Mouse (Mus musculus) liver, embryonic 13.5 days (tissue): ENCODE results near the gene Gbp9. TPM values are rescaled to one million over a fixed set of nuclear protein-coding genes. Genes with fewer than 3 reads are reported as not detected.
"Not testable (repeated sequence)": the region's sequence is repeated elsewhere in the genome, so short reads cannot be mapped to it uniquely, and the experiment has no call there.

ENCODE experiments used
- ATAC-seq: fragments of 200-750 bp; cut with Nextera tagmentation; 2 replicates; pipeline ENCODE4 v1.8.0; 2017; ENCODE audit warnings: low read depth, mild to moderate bottlenecking, moderate number of reproducible peaks, moderate library complexity
- DNase-seq: peaks from one replicate; pipeline ENCODE4 v3.0.0; 2022
- H3K27ac ChIP-seq: fragments of 300-500 bp; sonication (generic); 2 replicates; pipeline ENCODE4 v1.5.1; 2015; ENCODE audit warnings: moderate library complexity, mild to moderate bottlenecking, inconsistent platforms
- H3K27me3 ChIP-seq: fragments of 300-500 bp; sonication (generic); 2 replicates; pipeline ENCODE4 v1.6.1; 2015; ENCODE audit warnings: mild to moderate bottlenecking, inconsistent platforms
- H3K36me3 ChIP-seq: fragments of 300-500 bp; sonication (generic); 2 replicates; pipeline ENCODE4 v1.6.1; 2015; ENCODE audit warnings: mild to moderate bottlenecking, inconsistent platforms
- H3K4me1 ChIP-seq: fragments of 300-500 bp; sonication (generic); replicated peaks from 2 replicates; pipeline ENCODE4 v1.6.1; 2015; ENCODE audit warnings: inconsistent platforms
- H3K4me2 ChIP-seq: fragments of 300-500 bp; sonication (generic); 2 replicates; pipeline ENCODE4 v1.6.1; 2015; ENCODE audit warnings: inconsistent platforms, mild to moderate bottlenecking, moderate library complexity
- H3K4me3 ChIP-seq: fragments of 300-500 bp; sonication (generic); replicated peaks from 2 replicates; pipeline ENCODE4 v1.5.1; 2015; ENCODE audit warnings: mild to moderate bottlenecking, inconsistent platforms
- H3K9ac ChIP-seq: fragments of 300-500 bp; sonication (generic); 2 replicates; pipeline ENCODE4 v1.6.1; 2015; ENCODE audit warnings: mild to moderate bottlenecking, inconsistent platforms
- H3K9me3 ChIP-seq: fragments of 300-500 bp; sonication (generic); replicated peaks from 2 replicates; pipeline ENCODE4 v1.6.1; 2016; ENCODE audit warnings: inconsistent platforms
- WGBS: fragments of 180-500 bp; shearing (Covaris S2); methylation state at CpG from one replicate; pipeline ENCODE4 v1.1.7; 2015; ENCODE audit not compliant: insufficient replicate concordance; 5-methylcytosine and 5-hydroxymethylcytosine counted together
- polyA plus RNA-seq: library from polyadenylated mRNA; unstranded; fragments of >200 nt; fragmentation: Nextera tagmentation; extraction: Ambion mirVana; gene quantifications from 2 replicates; pipeline ENCODE4 v1.2.1, GENCODE M21; 2015

Gbp9 gene
- 0.98 and 1.1 TPM in 2 replicates for polyA plus RNA-seq

- not testable (repeated sequence) for H3K9me3 ChIP-seq, ATAC-seq, H3K4me1 ChIP-seq, H3K27me3 ChIP-seq, H3K4me3 ChIP-seq, H3K27ac ChIP-seq, H3K9ac ChIP-seq, H3K4me2 ChIP-seq, H3K36me3 ChIP-seq, DNase-seq
- WGBS: 14% methylated on average over 2 of the region's 2 CpGs
Observed at GRCm38 (mm10) chr5:105139409-105140088, at the start of gene Gbp9, which contains the start of the genes Gbp8 and Gbp4. TSS of gene Gbp9 (minus strand) at chr5:105139539. TSS of gene Gbp8 (minus strand) at chr5:105139540. TSS of gene Gbp4 (minus strand) at chr5:105139586.

- no peak for DNase-seq
- Histone ChIP-seq H3K4me3 (no peak overlapping the region), H3K9ac (no peak overlapping the region), H3K36me3 (no peaks in the 10 kb centered on the region), H3K4me1 (no peaks in the 10 kb centered on the region), H3K27me3 (no peaks in the 10 kb centered on the region), H3K9me3 (no peaks in the 10 kb centered on the region), H3K27ac (no peak overlapping the region), H3K4me2 (no peak overlapping the region)
- ATAC-seq: no peak
Observed at GRCm38 (mm10) chr5:105181446-105181845, 42.1 kb upstream of the Gbp9 start.

DNA sequence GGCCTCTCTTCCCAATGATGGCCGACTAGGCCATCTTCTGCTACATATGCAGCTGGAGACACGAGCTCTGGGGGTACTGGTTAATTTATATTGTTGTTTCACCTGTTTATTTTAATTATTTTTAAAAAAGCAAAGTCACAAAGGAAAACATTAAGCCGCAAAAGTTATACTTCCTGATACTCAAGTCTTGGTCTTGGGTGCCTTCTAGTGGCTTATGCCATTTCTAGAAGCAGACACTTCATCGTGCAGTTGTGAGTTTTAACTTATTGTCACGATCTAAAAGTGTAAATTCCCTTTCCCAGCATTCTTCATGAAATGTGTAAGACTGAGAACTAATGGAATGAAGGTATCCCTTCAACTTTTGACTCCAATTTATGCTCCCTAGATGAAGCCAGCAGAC is 17.2 kb upstream of the Gbp9 start:
- no peak overlapping the region for H3K4me3 ChIP-seq
- no peak overlapping the region for H3K27ac ChIP-seq
- no peak for ATAC-seq
- DNase-seq: no peak
- WGBS: 55% methylated on average over 5 of the region's 5 CpGs
- no peaks in the 10 kb centered on the region for H3K27me3 ChIP-seq
- no peak overlapping the region for H3K4me2 ChIP-seq
- H3K36me3 ChIP-seq: no peaks in the 10 kb centered on the region
- H3K9ac ChIP-seq: no peak overlapping the region
- H3K9me3 ChIP-seq: no peaks in the 10 kb centered on the region
- no peaks in the 10 kb centered on the region for H3K4me1 ChIP-seq

- no peaks in the 10 kb centered on the region for H3K36me3 ChIP-seq
Observed at GRCm38 (mm10) chr5:105154049-105154448, 14.7 kb upstream of the Gbp9 start.

DNA sequence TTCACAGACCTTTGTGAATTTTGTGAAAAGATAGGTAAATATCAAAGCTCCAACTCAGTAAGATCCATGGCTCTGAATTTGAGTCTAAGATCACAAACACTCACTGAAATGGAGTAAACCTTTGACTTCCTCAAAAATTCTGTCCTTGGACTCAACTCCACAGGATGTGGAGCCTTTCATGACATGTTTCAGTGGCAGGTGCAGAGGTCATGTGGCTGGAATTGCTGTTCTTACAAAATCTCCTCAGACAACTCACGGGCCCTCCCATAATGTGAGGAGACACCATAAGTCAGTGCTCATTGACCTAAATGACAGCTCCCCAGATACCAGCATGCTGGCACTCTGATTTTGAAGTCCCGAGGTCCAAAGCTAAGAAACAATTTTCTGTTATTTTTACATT is 8.7 kb upstream of the Gbp9 start:
- not testable (repeated sequence) for DNase-seq, H3K9ac ChIP-seq, H3K9me3 ChIP-seq, H3K4me1 ChIP-seq, ATAC-seq, H3K4me3 ChIP-seq, H3K27ac ChIP-seq, H3K4me2 ChIP-seq, H3K27me3 ChIP-seq, H3K36me3 ChIP-seq
- 37% methylated on average over 2 of the region's 2 CpGs for WGBS

More at GRCm38 (mm10) chr5:105154049-105154448, 14.7 kb upstream of the Gbp9 start:
- Histone ChIP-seq H3K27ac (no peak overlapping the region), H3K4me2 (no peak overlapping the region), H3K9me3 (no peaks in the 10 kb centered on the region), H3K9ac (no peak overlapping the region), H3K4me3 (no peak overlapping the region), H3K4me1 (no peaks in the 10 kb centered on the region), H3K27me3 (no peaks in the 10 kb centered on the region)
- no peak for ATAC-seq
- no peak for DNase-seq

- no peak for DNase-seq
- Histone ChIP-seq H3K27me3 (no peaks in the 10 kb centered on the region), H3K9me3 (no peaks in the 10 kb centered on the region)
Observed at GRCm38 (mm10) chr5:105146447-105146846, 7.1 kb upstream of the Gbp9 start.

DNA sequence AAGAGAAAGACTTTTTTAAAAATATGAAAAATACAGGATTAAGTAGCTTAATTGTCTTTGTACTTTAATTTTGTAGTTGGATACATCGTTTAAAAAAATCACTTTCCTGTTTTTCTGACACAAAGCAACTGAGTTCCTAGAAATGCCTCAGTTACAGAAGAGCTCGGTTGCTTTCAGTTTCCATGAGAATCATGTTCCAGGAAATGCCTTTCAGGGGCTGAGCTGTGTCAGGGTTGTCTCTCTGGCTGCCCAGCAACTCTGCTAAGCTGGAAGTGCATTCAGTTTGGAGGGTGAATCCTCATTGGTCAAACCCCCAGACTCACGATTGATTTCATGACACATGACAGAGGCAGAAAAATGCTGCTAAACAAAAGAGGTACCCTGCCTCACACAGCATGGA is 6.4 kb upstream of the Gbp9 start:
- not testable (repeated sequence) for H3K27ac ChIP-seq, DNase-seq

More at GRCm38 (mm10) chr5:105146447-105146846, 7.1 kb upstream of the Gbp9 start:
- Histone ChIP-seq H3K4me3 (no peak overlapping the region), H3K4me2 (no peak overlapping the region), H3K4me1 (no peaks in the 10 kb centered on the region), H3K27ac (no peak overlapping the region), H3K36me3 (no peaks in the 10 kb centered on the region), H3K9ac (no peak overlapping the region)
- no peak for ATAC-seq

GRCm38 (mm10) chr5:105140089-105140810 is 911 bp upstream of the Gbp9 start:
- not testable (repeated sequence) for ATAC-seq, H3K4me2 ChIP-seq, H3K27me3 ChIP-seq, H3K36me3 ChIP-seq, H3K4me3 ChIP-seq, DNase-seq, H3K9ac ChIP-seq, H3K9me3 ChIP-seq, H3K4me1 ChIP-seq, H3K27ac ChIP-seq
- 49% methylated on average over 2 of the region's 2 CpGs for WGBS

More for the DNA sequence above, 6.4 kb upstream of the Gbp9 start:
- H3K9me3 ChIP-seq, H3K4me3 ChIP-seq, H3K9ac ChIP-seq, ATAC-seq, H3K4me1 ChIP-seq, H3K4me2 ChIP-seq, H3K36me3 ChIP-seq, H3K27me3 ChIP-seq: not testable (repeated sequence)
- 22% methylated on average over 3 of the region's 3 CpGs for WGBS

DNA sequence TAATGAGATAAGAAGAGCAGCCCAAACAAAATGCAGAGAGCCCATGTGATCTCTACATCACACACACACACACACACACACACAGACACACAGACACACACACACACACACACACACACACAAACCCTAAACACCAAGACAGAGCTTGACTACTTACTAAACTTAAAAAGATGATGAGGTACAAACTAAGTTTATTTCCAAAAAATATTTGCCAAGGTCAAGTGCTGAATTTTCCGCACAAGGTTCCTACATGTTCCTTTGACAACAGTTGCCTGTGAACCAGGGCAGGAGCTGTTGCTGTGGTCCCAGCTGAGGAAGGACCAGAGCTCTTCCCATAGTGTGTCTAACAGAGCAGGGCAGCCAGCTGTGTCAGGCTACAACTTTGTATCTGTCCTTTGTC is 433 bp downstream of the Gbp9 start:
- no peak overlapping the region for H3K4me2 ChIP-seq
- H3K27me3 ChIP-seq: no peaks in the 10 kb centered on the region
- no peaks in the 10 kb centered on the region for H3K36me3 ChIP-seq
- DNase-seq: no peak
- no peak overlapping the region; the same call in 1 of the 2 replicates for H3K27ac ChIP-seq
- no peak overlapping the region for H3K9ac ChIP-seq
- 66% methylated on average over 1 of the region's 1 CpGs for WGBS
- H3K4me3 ChIP-seq: no peak overlapping the region
- H3K9me3 ChIP-seq: no peaks in the 10 kb centered on the region
- ATAC-seq: no peak
- H3K4me1 ChIP-seq: no peaks in the 10 kb centered on the region

- not testable (repeated sequence) for H3K27ac ChIP-seq, H3K36me3 ChIP-seq, ATAC-seq, H3K4me3 ChIP-seq, DNase-seq, H3K9me3 ChIP-seq, H3K4me1 ChIP-seq, H3K4me2 ChIP-seq, H3K9ac ChIP-seq, H3K27me3 ChIP-seq
- WGBS: 19% methylated on average over 3 of the region's 3 CpGs
Observed at GRCm38 (mm10) chr5:105136706-105137304, 2.5 kb downstream of the Gbp9 start.

GRCm38 (mm10) chr5:105121731-105122130 is 17.6 kb downstream of the Gbp9 start:
- not testable (repeated sequence) for H3K9ac ChIP-seq, H3K9me3 ChIP-seq, H3K4me3 ChIP-seq, H3K4me2 ChIP-seq, H3K4me1 ChIP-seq, H3K27me3 ChIP-seq, H3K27ac ChIP-seq, ATAC-seq, DNase-seq, H3K36me3 ChIP-seq
- WGBS: 62% methylated on average over 6 of the region's 6 CpGs
